Mouse (Mus musculus): ENCODE measurements at regions not wholly inside any gene's neighbourhood (a gene's known extent, or its start where the extent isn't known, plus 50 kb on each side); places are given as distances from the start of the nearest gene placed in this dataset.

DNA sequence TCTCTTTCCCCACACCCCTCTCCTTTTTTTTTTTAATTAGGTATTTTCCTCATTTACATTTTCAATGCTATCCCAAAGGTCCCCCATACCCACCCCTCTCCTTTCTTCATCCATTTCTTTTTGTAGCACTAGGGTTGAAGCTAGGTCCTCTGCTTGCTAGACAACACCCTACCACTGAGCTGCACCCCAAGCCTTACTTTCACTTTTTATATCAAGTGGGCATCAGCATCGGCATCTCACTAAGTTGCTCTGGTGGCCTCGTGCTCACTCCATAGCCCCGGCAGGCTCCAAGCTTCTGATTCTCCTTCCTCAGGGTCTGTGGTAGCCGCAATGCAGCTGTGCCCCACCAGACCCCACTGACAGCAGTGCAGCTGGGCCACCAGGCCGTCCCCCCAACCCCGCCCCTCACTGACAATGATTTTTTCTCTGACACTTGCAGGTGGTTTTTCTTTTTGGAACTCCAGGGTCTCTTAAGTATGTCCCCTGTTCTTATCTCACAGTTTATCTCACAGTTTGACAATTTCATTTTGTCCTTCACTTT, 77.5 kb downstream of the Nufip1 start:
- DNase-seq (ENCODE audit: low spot score), result no peak

DNA sequence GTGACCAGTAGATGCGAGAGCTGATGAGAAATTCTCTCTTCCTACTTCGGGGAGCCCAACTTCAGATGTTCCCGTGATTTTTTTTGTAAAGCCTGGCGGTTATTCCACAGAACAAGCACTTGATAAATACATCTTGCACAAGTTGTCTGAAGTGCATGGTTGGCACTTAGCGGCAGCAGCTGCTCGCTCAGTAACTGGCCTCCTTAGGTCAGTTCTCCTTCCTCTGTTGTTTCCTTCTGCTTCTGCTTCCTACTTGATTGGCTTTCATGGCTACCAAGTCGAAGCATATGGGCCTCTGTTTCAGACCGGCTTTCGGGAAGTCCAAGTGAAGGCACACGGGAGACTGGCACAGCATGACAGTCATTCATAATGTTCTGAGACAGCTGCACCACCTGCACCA, 84.6 kb downstream of the Nufip1 start:
- DNase-seq (ENCODE audit: low spot score), result no peak

DNA sequence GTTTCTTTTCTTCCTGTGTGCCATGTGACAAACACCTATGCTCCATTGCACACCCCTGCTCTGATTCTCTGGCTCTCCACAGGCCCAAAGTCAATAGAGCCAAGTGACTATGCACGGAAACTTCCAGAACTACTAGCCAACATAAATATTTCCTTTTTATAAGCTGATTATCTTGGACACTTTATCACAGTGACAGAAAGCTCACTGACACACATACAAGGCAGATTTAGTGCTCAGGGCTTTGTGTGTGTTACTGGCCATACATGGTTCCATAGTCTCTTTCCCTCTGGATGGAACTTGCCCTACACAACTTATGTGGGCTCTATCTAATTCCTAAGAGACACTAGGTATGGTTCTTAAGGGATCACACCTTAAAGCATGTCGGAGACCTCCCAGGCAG, 86.7 kb downstream of the Nufip1 start:
- DNase-seq (ENCODE audit: low spot score), result no peak

DNA sequence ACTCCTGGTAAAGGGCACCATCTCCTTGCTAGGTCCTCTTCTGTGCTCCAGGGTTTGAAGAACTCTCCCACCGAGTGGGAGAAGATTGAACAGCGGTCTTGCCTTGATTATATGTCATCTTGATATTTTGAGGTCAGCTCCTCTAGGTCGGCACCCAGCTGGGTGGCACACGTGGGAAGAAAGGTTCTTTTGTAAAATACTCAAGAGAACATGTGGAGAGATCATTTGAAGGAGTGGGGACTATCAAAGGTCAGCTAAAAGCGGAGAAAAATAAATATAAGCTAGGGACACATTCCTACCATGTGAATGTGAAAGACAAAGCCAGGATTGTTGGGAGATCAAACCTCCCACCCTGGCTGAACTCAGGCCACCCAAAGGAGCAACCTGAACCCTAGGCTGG, 87.7 kb downstream of the Nufip1 start:
- no peak for DNase-seq (ENCODE audit: low spot score)

DNA sequence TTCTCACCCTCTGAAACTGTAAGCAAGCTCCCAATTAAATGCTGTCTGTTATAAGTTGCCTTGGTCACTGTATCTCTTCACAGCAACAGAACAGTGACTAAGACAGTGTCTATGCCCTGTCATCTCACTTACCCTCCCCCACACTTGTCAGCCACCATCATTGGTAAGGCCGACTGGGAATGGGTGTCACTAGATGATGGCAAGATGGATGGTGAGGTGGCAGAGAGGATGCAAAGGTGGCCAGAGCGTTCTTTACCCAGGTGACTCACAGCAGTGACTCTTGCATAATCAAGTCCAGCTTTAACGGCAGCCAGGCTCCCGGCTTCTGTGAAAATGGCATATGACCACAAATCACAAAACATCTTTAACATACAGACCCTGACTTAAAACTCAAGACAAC, 91.9 kb downstream of the Nufip1 start:
- no peak for DNase-seq (ENCODE audit: low spot score)

DNA sequence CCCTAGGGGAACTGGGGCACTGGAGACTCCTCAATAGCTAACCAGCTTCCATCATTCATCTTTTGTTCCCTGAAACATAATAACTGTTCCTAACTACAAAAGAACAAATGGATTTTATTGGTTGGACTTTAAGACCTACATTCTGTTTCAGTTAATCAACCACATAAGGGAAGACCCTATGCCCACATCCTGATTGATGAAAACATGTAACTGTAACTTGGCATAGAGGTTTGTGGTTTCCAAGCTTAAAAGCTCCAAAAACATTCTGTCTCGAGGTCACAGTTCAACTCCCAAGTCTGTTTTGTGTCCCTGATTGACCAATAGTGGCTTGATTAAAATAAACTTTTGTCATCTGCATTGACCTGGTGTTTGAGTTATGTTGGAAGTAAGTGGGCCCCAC, 92.4 kb downstream of the Nufip1 start:
- no peak for DNase-seq (ENCODE audit: low spot score)

DNA sequence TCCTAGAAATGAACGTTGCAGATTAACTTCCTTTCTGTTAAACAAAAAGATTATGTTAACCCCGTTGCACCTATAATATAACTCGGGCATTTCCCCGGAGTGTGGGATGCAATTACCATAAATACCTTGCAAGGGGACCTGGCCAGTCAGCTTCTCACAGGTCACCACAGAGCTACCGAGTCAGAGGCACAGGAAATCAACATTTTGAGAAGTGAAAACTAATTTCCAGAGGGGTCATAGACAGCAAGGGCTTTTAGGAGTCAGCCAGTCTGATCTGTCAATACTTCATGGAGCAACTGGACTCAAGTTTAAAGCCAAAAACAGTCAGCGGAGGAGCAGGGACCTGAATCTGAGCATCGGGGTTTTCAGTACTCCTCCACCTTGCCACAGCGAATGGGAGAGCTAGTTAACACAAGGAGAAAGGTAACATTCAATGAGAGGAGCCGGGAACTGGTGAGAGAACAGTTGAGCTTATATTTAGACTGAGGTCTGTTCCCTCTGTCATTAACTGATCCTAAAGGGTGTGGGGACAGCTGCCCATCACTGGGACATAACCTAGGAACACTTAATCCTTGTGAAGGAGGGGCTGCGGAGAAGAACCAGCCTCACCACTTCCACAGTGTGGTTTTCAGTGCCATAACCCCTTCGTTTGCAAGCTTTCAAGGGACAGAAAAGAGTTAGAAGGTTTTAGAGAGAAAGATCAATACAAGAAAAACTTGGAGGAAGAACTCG, 105.9 kb downstream of the Nufip1 start:
- DNase-seq (ENCODE audit: low spot score), result no peak

DNA sequence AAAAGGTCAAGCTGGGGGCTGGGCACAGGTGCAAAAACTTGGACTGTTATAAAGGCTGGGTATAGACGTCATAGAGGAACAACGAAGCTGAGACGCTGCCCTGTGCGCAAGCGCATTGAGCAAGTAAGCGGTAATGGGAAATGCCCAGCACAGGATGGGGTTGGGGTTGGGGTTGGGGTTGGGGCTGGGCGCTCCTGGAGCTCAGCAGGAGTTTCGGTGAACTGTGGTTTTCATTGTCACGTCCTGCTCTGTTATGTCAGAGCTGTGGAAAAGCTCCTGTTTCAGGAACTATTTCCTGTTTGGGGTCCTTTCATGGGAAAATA, 106.4 kb downstream of the Nufip1 start:
- no peak for DNase-seq (ENCODE audit: low spot score)

DNA sequence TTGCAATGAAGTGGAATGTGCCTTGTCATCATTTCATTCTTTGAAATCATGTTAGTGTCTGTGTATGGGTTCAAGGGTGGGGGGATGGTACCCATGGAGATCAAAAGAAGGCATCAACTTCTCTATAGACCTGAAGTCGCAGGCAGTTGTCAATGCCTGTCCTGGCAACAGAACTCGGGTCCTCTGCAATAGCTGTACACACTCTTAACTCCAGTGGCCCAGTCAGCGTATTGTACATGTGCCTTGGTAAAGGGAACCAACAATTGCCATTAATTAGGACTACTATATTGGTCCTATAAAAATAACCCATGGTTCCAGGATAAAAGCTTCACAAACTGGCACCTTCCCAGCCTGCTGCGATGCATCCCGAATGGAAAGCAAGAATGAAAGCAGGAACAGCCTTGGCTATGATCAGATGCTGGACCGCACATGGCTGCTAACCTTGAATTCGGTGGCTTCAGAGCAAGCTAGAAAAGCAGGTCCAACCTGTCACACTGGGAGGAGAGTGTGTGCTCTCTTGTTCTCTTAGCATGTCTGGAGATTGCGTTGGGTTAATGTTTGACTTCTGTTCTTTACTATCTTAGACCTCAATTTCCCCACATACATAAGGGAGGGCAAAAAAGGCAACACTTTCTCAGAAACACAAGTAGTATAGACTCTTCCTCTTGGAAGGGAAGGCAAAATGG, 107.0 kb downstream of the Nufip1 start:
- DNase-seq (ENCODE audit: low spot score), result no peak

DNA sequence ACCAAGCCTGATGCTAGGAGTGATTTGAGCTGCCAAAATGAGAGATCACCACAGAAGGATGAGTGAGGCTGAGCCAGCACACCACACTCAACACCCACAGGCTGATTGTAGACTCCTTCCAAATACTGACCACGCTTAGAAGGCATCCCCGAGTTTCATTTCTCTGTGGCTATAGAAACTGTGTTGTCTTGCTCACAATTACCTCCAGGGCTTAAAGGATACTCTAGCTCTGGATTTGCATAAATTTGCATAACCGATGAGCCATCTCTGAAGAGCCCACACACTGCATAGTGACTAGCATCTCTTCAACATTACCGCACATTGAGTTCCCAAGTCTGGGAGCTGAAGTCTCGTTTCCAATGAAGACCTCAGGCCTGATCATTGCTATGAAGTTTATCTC, 110.3 kb downstream of the Nufip1 start:
- DNase-seq (ENCODE audit: low spot score), result no peak

DNA sequence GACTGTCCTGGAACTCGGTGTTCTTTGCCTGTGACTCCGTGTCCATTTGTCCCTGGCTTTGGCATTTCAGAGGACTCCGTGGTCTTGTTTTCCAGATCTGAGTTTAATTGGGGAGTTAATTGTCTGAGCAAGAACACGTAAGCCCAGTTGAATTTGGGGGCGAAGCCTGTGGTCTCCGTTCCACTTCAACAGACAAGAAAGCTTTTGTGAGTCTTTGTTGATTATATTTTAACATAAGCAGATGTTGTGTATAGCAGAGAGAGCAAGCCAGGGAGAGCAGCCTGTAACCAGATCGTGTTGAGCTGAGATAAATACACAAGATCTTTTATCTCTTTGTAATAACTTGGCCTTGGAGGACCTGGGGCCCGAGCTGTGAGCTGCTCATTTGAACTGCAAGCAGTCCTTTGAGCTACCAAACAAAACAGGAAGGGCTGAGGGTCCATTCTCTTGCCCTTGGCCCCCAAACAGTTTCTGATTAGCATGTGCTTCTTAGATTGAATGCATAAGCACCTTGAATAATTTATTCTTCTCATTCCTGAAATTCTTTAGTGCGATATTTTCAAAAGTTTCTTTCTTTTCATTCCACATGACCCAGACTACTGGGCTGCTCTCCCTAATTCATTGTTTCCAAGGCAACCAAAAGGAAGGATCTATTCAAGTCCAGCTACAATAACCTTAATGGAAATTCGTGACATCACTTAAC, 111.1 kb downstream of the Nufip1 start:
- peak; percentile 68 for DNase-seq (ENCODE audit: low spot score)

DNA sequence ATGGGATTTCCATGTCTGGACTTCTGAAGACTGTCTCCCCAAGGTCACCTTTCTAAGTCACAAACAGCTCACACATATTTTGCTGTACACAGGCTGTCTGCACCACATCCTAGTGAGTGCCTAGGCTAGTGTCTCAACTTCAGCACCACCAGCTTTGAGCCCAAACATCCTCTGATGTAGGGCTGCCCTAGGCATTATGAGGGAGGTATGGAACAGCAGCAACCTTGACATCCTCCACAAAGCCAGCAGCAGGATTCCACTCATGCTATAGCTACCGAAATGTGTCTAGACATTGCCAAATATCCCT, 111.6 kb downstream of the Nufip1 start:
- no peak for DNase-seq (ENCODE audit: low spot score)

DNA sequence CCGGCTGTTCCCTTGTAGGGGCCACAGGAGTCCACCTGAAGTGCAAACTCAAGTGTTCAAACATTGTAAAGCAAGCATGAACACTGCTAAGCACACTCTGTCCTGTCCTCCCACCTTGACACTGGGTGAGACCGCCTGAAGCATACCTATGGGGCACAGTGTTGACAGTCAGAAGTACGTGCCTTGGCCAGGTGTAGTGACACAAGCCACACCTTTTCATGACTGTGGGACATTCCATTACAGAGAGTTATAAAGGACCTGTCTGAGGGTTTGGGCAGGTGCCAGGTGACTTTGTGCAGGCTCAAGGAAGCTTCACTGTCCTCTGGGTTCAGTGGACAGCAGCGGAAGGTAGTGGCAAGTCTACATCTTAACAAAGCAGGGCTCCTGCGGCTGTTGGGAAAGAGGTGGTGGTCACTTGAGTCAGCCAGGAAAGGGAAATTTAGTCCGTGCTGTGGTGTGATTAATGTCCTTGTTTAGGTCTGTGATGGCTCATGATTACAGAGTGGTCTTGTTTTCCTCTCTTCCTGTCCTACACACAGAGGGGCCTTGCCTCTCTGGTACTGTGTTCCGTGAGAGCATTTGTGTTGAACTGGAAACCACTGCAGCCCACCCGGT, 112.5 kb downstream of the Nufip1 start:
- DNase-seq (ENCODE audit: low spot score), result no peak

DNA sequence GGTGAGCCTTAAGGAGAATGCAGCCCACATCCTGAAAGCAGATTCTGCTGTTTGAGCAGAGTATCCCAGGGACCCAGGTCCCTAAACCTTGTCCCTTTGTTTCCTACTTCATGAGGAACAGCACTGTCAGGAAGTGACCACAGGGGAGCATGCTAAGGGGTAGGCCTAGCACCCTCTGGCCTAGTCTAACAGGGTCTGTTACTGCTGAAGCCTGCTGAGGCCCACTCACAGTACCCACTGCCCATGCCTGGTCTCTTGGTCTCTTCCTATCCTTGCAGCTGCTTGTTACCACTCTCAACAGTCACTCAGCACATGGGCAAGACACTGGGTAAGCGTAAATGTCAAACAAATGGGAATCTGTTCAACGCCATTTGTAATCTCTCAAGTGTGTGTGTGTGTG, 113.2 kb downstream of the Nufip1 start:
- no peak for DNase-seq (ENCODE audit: low spot score)

DNA sequence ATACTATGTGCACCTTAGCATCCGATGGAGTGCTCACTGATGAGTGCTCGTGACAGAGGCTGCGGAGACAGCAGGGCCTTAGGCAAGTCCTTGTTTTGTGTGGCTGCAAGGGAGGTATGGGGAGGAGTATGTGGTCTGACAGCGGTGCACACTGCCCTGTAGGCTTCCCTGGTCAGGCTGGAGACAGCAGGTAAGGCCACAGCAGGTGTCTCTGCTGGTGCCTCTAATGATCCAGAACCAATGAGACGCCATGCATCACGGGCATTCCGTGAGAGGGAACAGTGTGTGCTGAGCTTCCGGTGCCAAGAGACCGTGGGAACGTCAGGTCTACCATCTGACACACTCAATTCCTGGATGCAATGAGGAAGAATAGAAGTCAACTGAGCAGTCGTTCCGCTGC, 114.8 kb downstream of the Nufip1 start:
- no peak for DNase-seq (ENCODE audit: low spot score)

DNA sequence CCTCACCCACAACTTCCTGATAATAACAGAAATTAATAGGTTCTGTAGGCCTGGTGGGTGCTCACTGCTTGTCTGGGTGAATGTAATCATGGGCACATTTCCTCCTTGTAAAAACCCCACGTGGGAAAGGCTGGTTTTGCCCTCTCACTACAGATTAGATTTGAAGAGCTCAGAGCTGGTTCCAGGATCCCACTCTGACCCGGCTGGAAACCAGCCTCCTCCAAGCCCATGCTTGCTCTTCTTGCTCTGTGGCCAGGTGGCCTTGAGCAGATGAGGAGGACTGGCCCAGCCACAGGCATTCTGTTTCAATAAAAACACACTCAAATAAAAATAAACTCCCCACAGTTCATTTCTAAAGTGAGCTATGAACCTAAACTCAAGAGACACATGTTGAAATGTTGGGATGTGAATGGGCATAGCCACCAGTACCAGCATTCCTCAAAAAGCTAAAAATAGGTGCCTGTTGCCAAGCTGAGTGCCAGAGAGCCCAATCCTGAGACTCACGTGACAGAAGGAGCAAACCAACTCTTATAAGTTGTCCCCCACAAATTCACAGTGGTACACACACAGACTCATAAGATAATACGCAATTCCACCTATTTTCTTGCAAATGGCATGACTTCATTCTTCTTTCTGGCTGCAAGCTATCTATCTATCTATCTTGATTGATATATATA, 116.1 kb downstream of the Nufip1 start:
- DNase-seq (ENCODE audit: low spot score), result no peak

DNA sequence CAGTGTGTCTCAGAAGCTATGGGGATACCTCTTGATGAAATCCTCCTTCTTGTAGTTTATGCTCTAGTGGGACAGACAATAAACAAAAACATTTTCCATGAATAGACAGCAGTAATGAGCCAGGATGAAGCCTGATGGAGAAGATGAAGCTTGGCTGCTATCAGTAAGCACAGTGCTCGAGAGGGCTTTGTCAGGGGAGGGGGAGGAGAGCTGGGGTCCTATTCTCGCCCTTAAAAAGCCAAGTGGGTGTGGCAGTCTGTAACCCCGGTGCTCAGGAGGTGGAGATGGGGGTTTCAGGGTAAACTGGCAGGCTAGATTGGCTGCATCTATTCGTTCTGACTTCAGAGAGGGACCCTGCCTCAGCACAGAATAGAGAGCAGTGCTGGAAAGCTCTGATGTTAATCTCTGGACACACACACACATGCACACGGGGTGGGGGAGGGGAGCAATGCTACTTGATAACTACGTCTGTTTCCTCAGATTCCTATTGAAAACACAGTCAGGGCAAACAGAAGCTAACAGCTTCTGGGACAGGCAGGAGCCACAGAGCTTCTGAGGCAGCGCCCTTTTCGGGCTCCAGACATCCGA, 118.4 kb downstream of the Nufip1 start:
- DNase-seq (ENCODE audit: low spot score), result no peak

DNA sequence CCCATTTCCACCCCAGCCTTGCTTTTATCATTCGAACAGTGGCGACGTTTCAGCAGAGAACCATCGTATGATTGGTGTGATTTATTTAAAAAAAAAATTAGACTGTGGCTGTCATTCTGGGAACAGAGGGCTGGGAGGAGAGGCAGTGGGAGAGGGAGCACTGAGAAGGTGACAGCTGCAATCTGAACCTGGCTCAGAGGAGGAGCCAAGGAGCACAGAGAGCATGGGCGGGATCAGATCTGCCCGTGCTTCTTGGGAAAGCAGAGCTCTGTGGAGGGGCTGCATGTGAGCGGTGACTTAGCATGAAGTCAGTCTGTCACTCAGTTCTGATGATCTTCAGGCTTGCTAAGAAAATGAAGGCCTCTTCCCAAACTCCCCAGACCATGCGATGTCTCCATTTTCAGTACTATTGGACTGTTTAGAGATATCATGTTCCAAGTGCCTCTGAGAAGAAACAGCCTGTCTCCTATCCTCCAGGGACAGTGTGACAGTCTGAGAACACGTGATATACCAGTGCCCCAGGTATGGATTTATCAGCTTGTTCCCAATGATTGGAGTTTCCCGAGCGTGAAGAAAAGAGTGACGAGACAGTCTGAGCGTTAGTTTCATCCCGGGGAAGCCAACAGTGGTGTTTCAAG, 129.3 kb downstream of the Nufip1 start:
- DNase-seq (ENCODE audit: low spot score), result no peak

DNA sequence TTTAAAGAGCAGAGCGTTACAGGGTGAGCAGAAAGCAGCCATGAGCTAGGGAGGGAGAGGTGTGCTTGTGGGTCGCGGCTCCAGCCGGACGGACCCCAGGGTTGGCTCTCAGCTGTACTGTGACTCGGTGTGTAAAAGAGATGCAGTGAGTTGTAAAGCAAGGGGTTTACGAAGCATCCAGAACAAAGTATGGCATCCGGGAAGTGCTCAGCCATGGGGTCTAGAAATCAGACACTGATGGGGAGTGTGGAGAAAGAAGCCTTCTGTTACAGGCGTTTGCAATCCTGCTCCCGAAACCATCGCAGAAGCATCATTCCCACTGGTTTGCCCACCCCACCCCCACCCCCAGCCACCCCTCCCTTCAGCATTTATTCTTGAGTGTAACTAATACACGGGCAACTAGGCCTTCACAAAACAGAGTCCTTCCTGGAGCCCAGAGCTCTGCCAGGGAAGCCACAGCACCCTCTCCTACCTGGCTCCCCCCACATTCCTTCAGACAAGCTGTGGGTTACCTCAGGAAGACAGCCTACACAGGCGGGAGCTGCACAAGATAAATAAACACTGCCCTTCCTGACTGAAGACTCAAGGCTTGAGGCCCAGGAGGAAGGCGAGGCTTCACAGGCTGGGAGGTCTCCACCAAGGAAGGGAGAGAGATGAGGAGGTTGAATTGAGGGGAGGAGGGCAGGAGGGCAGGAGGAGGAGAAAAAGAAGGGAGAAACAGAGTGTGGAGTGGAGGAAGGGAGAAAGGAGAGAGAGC, 133.1 kb downstream of the Nufip1 start:
- no peak for DNase-seq (ENCODE audit: low spot score)

DNA sequence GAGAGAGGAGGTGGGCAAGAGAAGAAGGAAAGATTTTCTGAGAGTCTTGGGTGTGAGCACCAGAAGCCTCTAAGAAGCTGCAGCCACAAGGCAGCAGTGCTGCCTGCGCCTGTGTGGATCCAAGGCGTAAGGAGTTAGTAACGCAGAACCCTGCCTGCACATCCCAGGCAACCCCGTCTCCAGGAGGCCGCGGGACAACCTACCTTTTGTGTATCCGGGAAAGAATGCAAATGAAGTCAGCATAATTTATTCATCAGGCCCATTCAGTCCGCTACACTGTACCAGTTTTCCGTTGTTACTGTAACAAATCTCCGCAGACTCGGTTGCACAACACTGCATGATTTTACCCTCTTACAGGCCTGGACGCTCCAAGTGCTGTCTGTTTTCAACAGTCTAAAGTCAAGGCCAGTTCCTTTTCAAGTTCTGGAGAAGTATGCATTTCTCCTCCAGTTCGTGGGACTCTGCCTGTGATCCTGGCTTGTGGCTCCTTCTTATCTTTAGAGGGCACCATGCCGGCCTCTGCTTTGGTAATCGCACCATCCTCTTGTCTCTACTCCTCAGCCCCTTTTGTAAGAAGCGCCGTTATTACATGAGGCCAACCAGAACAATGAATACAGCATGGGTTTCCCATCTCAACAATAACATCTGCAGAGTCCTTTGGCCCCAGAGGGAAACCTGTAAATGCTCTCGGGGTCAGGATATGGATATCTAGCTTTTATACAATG, 133.8 kb downstream of the Nufip1 start:
- DNase-seq (ENCODE audit: low spot score), result peak; percentile 70

All from testis, postnatal 14 days (tissue).